Mouse (Mus musculus) adrenal gland, postnatal 4 days (tissue): Measurements from ENCODE around the gene Ggt6. TPM values are rescaled to one million over a fixed set of nuclear protein-coding genes. Genes with fewer than 3 reads are reported as not detected.

Source experiments
- DNase-seq, 2 experiments: peaks; one replicate each; pipeline ENCODE4 v3.0.0; 2021 to 2022; ENCODE audit warnings: low spot score in 2 of 2, mixed read lengths in 2 of 2
- microRNA-seq: library from miRNA; unstranded; fragments of <30 nt; microRNA quantifications from one replicate; pipeline ENCODE4 v1.2.0, GENCODE M21; 2021
- total RNA-seq, 2 experiments: library from RNA; stranded (reverse); gene quantifications; 2 replicates each; pipeline ENCODE4 v1.2.3; 2021

Gene Ggt6
- total RNA-seq, 2 experiments from 2014 or later, result 3.8 to 4.7 TPM

DNA sequence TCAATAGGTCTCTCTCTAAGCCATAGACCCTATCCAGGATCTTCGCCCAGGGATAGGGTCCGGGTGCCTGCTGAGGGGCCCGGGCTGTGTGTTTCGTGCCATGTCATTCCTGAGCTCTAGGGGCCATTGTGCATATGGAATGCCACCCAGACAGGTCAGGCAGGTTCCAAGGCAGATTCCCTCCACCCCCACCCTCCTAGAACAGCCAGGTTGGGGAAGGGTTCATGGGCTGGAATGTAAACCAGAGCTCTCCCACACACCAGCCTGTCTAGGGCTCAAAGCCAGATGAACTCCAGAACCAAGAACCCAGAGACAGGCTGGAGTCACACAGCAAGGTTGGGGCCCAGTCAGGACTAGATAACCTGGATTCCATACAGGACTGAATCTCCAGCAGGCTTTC lies 38.2 kb downstream of the Ggt6 start:
- DNase-seq, result no peak

DNA sequence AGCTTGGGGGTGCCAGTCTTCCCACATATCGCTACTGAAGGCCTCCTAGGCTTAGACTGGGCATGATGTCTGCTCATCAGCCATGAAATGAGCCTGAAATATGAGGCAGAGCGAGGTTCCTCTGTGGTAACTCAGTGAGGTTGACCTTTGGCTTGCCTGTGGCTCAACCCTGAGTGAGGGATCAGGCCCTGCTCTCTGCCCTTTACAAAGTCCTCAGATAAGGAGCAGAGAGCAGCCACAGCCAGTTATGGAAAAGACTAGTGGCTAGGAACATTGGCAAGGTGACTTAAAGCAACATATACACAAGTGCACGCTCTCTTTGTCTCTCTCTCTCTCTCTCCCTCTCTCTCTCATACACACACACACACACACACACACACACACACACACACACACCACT lies 39.6 kb downstream of the Ggt6 start:
- no peak for DNase-seq

DNA sequence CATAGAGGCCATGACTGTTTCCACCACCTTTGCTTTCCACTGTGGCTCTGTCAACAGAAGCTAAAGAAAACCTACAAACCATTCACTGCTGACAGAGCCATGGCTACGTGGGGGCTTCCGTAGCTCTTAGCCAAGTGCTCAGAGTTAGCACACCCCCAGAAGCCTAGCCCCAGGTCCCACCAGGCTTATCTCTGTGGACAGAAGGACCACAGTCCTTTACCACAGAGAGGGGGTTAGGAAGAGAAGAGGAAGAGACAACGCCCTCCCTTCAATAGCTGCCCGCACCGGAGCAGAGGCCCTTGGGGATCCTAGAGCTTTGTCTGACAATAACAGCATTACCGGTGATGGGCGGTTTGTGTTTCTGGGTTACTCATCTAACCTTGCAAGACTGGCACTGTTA lies 40.1 kb downstream of the Ggt6 start:
- DNase-seq, result no peak

GRCm38 (mm10) chr11:72476074-72476625 lies 40.8 kb downstream of the Ggt6 start:
- no peak for DNase-seq

- DNase-seq, result no peak
Measured at GRCm38 (mm10) chr11:72477182-72477581, 41.9 kb downstream of the Ggt6 start.

GRCm38 (mm10) chr11:72477653-72478052 lies 42.3 kb downstream of the Ggt6 start:
- no peak for DNase-seq

- DNase-seq, result no peak
Measured at GRCm38 (mm10) chr11:72478228-72478627, 42.9 kb downstream of the Ggt6 start.

GRCm38 (mm10) chr11:72479499-72479898 lies 44.2 kb downstream of the Ggt6 start:
- DNase-seq, result no peak

DNA sequence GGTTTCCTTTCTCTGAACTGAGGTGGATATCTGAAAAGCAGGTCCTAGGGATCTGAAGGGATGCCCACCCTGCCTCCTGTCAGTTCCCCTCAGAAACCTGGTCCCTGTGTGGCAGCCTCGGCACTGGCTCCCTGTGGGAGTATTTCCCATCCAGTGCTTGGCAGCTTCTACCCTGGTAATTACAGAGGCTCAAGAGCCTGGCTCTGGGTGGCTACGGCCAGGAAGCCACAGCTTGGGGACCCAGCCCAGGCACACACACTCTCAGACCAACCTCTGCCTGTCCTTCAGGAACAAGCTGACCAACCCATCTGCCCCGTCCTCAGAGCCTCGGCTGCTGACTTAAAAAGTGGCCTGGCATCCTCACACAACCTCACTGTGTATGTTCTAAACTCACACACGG lies 46.0 kb downstream of the Ggt6 start:
- no peak for DNase-seq

DNA sequence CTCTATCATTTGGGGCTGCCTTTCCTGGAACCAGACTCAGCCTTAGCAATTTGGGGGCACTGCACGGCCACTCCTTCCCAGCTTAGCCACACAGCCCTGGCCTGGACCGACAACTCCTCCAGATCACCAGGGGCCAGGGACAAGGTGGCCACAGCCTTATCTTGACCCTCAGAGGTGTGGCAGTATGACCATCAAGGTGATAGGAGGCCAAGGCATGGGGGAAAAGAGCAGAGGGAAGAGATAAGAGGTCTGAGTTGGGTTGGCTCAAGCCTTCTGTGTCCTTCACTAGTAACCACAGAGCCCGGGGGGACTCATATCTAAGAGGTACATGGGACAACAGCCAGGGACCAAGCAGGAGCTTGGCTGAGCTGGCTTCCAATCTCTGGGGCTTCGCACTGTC lies 46.6 kb downstream of the Ggt6 start:
- DNase-seq, result no peak

DNA sequence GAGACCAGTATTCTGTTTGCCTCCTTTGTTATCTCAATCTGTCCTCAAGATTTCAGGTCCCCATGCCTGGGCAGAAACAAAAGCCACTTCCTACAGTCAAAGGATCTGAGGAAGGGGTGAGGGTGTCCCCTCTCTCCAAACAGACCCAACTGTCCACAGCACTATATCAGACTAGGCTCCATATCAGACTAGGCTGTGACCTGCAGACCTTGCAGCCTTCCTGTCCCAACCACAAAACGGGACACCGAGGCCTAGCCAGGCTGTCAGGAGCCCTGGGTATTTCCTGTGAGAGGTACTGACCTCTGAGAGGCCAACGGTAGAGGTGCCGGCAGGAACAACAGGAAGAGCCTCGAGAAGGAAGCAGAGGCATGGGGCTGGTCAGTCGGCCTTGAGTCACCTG lies 49.2 kb downstream of the Ggt6 start:
- DNase-seq, result no peak

- DNase-seq, result no peak
Measured at GRCm38 (mm10) chr11:72485157-72485556, 49.8 kb downstream of the Ggt6 start.

DNA sequence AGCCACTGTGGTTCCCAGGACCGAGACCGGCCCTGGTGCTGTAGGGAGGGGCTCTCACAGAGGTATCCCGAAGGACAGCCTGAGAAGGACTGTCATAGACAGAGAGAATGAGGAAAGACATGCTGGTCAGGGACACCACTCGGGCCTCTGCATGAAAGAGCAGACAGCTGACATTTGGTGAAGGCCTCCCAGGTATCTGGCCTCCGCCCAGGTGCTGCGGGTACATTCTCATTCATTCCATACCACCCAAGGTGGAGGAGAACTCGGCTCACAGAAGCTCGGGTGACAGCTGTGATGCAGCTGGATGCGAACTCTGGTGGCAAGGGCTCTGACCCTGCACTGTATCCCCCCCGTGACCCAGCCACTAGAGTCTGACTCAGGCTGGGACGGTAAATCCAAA lies 50.6 kb downstream of the Ggt6 start:
- DNase-seq, result no peak

- DNase-seq, result no peak
Measured at GRCm38 (mm10) chr11:72487171-72487570, 51.8 kb downstream of the Ggt6 start.

DNA sequence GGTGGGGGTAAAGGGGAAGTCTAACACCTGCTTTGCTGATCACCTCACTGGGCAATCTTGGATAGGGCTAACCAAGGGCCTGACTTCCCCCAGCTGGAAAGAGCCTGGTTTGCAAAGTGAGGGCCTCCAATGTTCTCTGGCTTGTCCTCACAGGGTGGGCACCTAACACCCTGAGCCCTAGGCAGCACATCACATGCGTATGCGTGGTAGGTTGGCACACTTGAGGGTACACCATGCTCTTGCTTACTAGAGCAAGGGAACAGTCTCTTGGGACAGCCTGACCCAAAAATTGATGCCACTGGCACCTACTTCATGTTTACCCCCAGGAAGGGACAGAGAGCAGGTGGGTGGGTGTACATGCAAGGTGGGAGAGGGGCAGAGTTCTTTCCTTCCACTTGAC lies 52.4 kb downstream of the Ggt6 start:
- DNase-seq, result no peak

Small RNAs within 50 kb of the gene (microRNA-seq; reads per million reads assigned to microRNA genes)
- not detected for gene Mir6338

Other genes with a start within 250 kb of the Ggt6 start
- gene Gm43951, start 228.7 kb upstream of the Ggt6 start, total RNA-seq, result 1 to 10 TPM; 1.3 to 1.7 TPM
- gene 4933427D14Rik, start 228.1 kb upstream of the Ggt6 start, total RNA-seq, result 10 to 100 TPM; 10.2 to 13.8 TPM
- gene Txndc17, start 228.0 kb upstream of the Ggt6 start, total RNA-seq, result 10 to 100 TPM; 68.2 to 71.9 TPM
- gene Med31, start 219.9 kb upstream of the Ggt6 start, total RNA-seq, result 10 to 100 TPM; 14.8 to 15.0 TPM
- gene Slc13a5, start 168.3 kb upstream of the Ggt6 start, total RNA-seq, result under 1 TPM; 0.25 to 0.51 TPM
- gene Xaf1, start 133.9 kb upstream of the Ggt6 start, total RNA-seq, result 10 to 100 TPM; 19.5 to 23.8 TPM
- not detected for gene Fbxo39, start 121.1 kb upstream of the Ggt6 start, total RNA-seq
- gene Tekt1, start 73.1 kb upstream of the Ggt6 start, total RNA-seq, result under 1 TPM; 0.51 to 0.62 TPM
- gene Smtnl2, start 23.8 kb upstream of the Ggt6 start, total RNA-seq, result 10 to 100 TPM; 11.4 to 24.2 TPM
- gene Mybbp1a, start 5.8 kb downstream of the Ggt6 start, total RNA-seq, result 100 to 1,000 TPM; 118 to 119 TPM
- gene Spns2, start 54.4 kb downstream of the Ggt6 start, total RNA-seq, result 1 to 10 TPM; 8.9 to 9.6 TPM
- under 1 TPM; 0.45 to 0.50 TPM for gene Spns3, start 115.0 kb downstream of the Ggt6 start, total RNA-seq
- gene Ube2g1, start 171.8 kb downstream of the Ggt6 start, total RNA-seq, result 10 to 100 TPM; 47.0 to 48.1 TPM